Mouse (Mus musculus): ENCODE measurements at regions not wholly inside any gene's neighbourhood (a gene's known extent, or its start where the extent isn't known, plus 50 kb on each side); places are given as distances from the start of the nearest gene placed in this dataset.

GRCm38 (mm10) chr9:61105550-61106280 lies 266.5 kb upstream of the Tle3 start:
- Histone ChIP-seq H3K9ac (ENCODE audit: low read depth, low read length) (no peak overlapping the region), H3K9me3 (ENCODE audit: control insufficient read depth, low read length) (no peaks in the 10 kb centered on the region), H3K36me3 (ENCODE audit: control insufficient read depth, insufficient read depth, low read length) (no peaks in the 10 kb centered on the region), H3K27ac (ENCODE audit: low read depth, low read length) (no peak overlapping the region), H3K4me2 (replicated peaks; ENCODE audit: low read depth, low read length) (no peak overlapping the region), H3K4me3 (ENCODE audit: low read length) (no peak overlapping the region), H3K4me1 (ENCODE audit: control insufficient read depth, insufficient read depth, low read length) (no peaks in the 10 kb centered on the region), H3K27me3 (ENCODE audit: control insufficient read depth, insufficient read depth, low read length) (peaks cover 18% of the 10 kb centered on the region)
- ATAC-seq (ENCODE audit: low FRiP score, low TSS enrichment), result no peak
- WGBS, result 85% methylated on average over 15 of the region's 15 CpGs

DNA sequence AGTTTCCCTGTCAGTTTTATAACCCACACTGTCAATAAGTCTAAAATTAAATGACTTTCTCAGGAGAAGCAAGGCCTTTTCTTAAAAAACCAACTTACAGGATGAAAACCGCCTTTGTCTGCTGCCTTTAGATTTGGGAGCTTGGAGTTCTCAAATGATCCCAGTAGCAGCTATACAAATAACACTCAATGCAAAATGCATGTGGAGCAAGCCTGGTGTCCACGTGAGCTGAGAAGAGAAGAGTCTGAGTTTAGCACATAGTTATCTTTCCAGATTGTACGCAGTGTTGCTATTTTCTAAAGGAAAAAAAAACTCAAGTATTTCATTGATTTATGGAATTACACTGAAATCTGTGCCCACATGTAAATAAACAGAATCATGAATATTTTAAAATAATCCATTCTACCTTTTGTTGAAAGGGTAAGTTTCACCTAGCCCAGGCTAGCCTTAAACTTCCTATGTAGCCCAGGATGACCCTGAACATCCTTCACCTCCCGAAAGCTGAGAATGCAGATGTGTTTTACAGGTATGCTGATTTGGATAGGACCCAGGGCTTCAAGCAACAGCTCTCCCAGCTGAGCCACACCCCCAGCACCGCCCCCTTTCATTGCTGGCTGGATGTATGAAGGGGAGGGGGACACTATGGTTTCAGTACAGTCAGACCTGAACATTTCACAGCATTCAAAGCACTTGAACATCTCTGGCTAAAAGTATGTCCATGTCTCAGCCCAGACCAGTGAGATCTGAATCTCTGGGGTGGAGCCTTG lies 262.5 kb upstream of the Tle3 start:
- Histone ChIP-seq H3K27ac (ENCODE audit: low read depth, low read length) (no peak overlapping the region), H3K36me3 (ENCODE audit: control insufficient read depth, insufficient read depth, low read length) (no peaks in the 10 kb centered on the region), H3K4me1 (ENCODE audit: control insufficient read depth, insufficient read depth, low read length) (peaks cover 5% of the 10 kb centered on the region; the same call in 1 of the 2 replicates), H3K9ac (ENCODE audit: low read depth, low read length) (no peak overlapping the region), H3K4me2 (replicated peaks; ENCODE audit: low read depth, low read length) (no peak overlapping the region), H3K9me3 (ENCODE audit: control insufficient read depth, low read length) (no peaks in the 10 kb centered on the region), H3K4me3 (ENCODE audit: low read length) (no peak overlapping the region), H3K27me3 (ENCODE audit: control insufficient read depth, insufficient read depth, low read length) (peaks cover 19% of the 10 kb centered on the region)
- ATAC-seq (ENCODE audit: low FRiP score, low TSS enrichment), result no peak
- 87% methylated on average over 5 of the region's 5 CpGs for WGBS

DNA sequence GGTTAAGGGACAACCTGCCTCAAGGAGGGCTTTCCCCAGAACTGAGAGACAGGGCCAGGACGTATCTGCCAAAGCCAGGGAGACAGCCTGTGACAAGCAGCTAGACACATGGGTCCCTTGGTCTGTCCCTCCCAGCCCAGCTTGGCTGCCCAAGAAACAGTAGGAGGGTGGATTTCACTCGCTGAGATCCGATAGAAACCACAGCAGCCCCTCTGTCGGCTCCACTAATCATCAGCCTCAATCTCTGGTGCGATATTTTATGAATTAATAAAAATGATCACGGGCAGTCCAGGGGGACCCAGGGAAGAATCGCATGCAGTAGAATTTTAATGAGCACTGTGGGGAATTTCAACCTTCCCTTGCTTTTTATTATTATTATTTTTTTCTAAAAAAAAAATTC lies 261.0 kb upstream of the Tle3 start:
- no peak for ATAC-seq (ENCODE audit: low FRiP score, low TSS enrichment)
- H3K27me3 ChIP-seq (ENCODE audit: control insufficient read depth, insufficient read depth, low read length), result peaks cover 16% of the 10 kb centered on the region

GRCm38 (mm10) chr9:61111733-61112415 lies 260.3 kb upstream of the Tle3 start:
- 42% methylated on average over 19 of the region's 19 CpGs for WGBS
- no peak for ATAC-seq (ENCODE audit: low FRiP score, low TSS enrichment)
- Histone ChIP-seq H3K27me3 (ENCODE audit: control insufficient read depth, insufficient read depth, low read length) (peaks cover 18% of the 10 kb centered on the region), H3K4me2 (replicated peaks; ENCODE audit: low read depth, low read length) (peak overlapping the region; percentile 21; the same call in 1 of the 2 replicates), H3K4me3 (ENCODE audit: low read length) (no peak overlapping the region), H3K4me1 (ENCODE audit: control insufficient read depth, insufficient read depth, low read length) (peaks cover 5% of the 10 kb centered on the region; the same call in 1 of the 2 replicates), H3K9me3 (ENCODE audit: control insufficient read depth, low read length) (no peaks in the 10 kb centered on the region), H3K27ac (ENCODE audit: low read depth, low read length) (no peak overlapping the region), H3K9ac (ENCODE audit: low read depth, low read length) (no peak overlapping the region), H3K36me3 (ENCODE audit: control insufficient read depth, insufficient read depth, low read length) (no peaks in the 10 kb centered on the region)

More for the DNA sequence above, 261.0 kb upstream of the Tle3 start:
- H3K4me1 ChIP-seq (ENCODE audit: control insufficient read depth, insufficient read depth, low read length), result peaks cover 5% of the 10 kb centered on the region; the same call in 1 of the 2 replicates
- no peaks in the 10 kb centered on the region for H3K36me3 ChIP-seq (ENCODE audit: control insufficient read depth, insufficient read depth, low read length)
- no peak overlapping the region for H3K27ac ChIP-seq (ENCODE audit: low read depth, low read length)
- H3K9ac ChIP-seq (ENCODE audit: low read depth, low read length), result no peak overlapping the region
- H3K9me3 ChIP-seq (ENCODE audit: control insufficient read depth, low read length), result no peaks in the 10 kb centered on the region
- WGBS, result 49% methylated on average over 7 of the region's 7 CpGs
- no peak overlapping the region for H3K4me2 ChIP-seq (replicated peaks; ENCODE audit: low read depth, low read length)
- H3K4me3 ChIP-seq (ENCODE audit: low read length), result no peak overlapping the region

DNA sequence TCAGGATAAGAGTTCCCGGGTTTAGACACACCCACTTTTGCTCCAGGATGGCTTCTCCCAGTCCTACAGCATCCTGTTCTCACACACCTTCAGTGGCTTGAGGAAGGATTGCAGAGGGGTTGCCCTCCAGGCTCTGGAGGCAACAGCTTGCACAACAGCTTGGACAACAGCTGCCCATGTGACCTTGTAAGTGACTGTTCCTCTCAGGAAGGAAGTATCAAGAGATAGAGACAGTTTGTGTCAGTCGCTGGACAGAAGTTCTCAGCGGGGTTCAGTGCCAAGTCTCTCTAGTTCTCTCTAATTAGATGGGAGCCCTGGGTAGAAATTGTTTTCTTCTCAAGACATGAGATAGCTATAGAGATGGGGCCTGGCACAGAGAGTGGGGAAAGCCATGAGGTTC lies 252.9 kb upstream of the Tle3 start:
- Histone ChIP-seq H3K27ac (ENCODE audit: low read depth, low read length) (no peak overlapping the region), H3K9ac (ENCODE audit: low read depth, low read length) (no peak overlapping the region), H3K4me3 (ENCODE audit: low read length) (no peak overlapping the region), H3K4me1 (ENCODE audit: control insufficient read depth, insufficient read depth, low read length) (no peaks in the 10 kb centered on the region), H3K9me3 (ENCODE audit: control insufficient read depth, low read length) (no peaks in the 10 kb centered on the region), H3K36me3 (ENCODE audit: control insufficient read depth, insufficient read depth, low read length) (no peaks in the 10 kb centered on the region), H3K4me2 (replicated peaks; ENCODE audit: low read depth, low read length) (no peak overlapping the region), H3K27me3 (ENCODE audit: control insufficient read depth, insufficient read depth, low read length) (peaks cover 10% of the 10 kb centered on the region)
- no peak for ATAC-seq (ENCODE audit: low FRiP score, low TSS enrichment)
- WGBS, result 83% methylated on average over 3 of the region's 3 CpGs

- WGBS, result 91% methylated on average over 3 of the region's 3 CpGs
Measured at GRCm38 (mm10) chr9:61120531-61120930, 251.6 kb upstream of the Tle3 start.

DNA sequence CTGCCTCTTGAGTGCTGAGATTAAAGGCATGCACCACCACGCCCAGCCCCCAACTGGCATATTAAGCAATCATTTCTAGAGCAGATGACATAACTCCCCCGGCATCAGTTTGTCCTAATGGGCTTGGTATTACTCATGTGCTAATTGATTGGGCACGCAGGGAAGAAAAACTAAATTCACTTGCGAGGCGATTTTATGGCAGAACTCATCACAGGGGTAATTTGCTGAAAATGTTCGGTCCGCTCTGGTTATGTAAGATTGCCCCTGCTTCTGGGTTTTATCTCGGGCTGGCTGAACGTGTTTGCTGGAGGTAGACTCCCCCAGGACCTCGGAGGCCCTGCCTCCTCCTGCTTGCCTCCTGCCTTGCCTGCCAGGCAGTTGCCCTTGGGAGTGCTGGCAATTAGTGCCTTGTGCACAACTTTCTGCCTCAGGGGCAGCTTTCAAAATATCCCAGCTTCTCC lies 251.2 kb upstream of the Tle3 start:
- Histone ChIP-seq H3K27me3 (ENCODE audit: control insufficient read depth, insufficient read depth, low read length) (peaks cover 10% of the 10 kb centered on the region), H3K4me2 (replicated peaks; ENCODE audit: low read depth, low read length) (no peak overlapping the region), H3K27ac (ENCODE audit: low read depth, low read length) (no peak overlapping the region), H3K36me3 (ENCODE audit: control insufficient read depth, insufficient read depth, low read length) (no peaks in the 10 kb centered on the region), H3K9me3 (ENCODE audit: control insufficient read depth, low read length) (no peaks in the 10 kb centered on the region), H3K4me1 (ENCODE audit: control insufficient read depth, insufficient read depth, low read length) (no peaks in the 10 kb centered on the region), H3K4me3 (ENCODE audit: low read length) (no peak overlapping the region), H3K9ac (ENCODE audit: low read depth, low read length) (no peak overlapping the region)
- ATAC-seq (ENCODE audit: low FRiP score, low TSS enrichment), result no peak
- 58% methylated on average over 10 of the region's 10 CpGs for WGBS

More at GRCm38 (mm10) chr9:61120531-61120930, 251.6 kb upstream of the Tle3 start:
- H3K4me3 ChIP-seq (ENCODE audit: low read length), result no peak overlapping the region
- no peaks in the 10 kb centered on the region for H3K9me3 ChIP-seq (ENCODE audit: control insufficient read depth, low read length)
- H3K27ac ChIP-seq (ENCODE audit: low read depth, low read length), result no peak overlapping the region
- no peak for ATAC-seq (ENCODE audit: low FRiP score, low TSS enrichment)
- no peaks in the 10 kb centered on the region for H3K4me1 ChIP-seq (ENCODE audit: control insufficient read depth, insufficient read depth, low read length)
- H3K27me3 ChIP-seq (ENCODE audit: control insufficient read depth, insufficient read depth, low read length), result peaks cover 10% of the 10 kb centered on the region
- H3K9ac ChIP-seq (ENCODE audit: low read depth, low read length), result no peak overlapping the region
- no peak overlapping the region for H3K4me2 ChIP-seq (replicated peaks; ENCODE audit: low read depth, low read length)
- no peaks in the 10 kb centered on the region for H3K36me3 ChIP-seq (ENCODE audit: control insufficient read depth, insufficient read depth, low read length)

DNA sequence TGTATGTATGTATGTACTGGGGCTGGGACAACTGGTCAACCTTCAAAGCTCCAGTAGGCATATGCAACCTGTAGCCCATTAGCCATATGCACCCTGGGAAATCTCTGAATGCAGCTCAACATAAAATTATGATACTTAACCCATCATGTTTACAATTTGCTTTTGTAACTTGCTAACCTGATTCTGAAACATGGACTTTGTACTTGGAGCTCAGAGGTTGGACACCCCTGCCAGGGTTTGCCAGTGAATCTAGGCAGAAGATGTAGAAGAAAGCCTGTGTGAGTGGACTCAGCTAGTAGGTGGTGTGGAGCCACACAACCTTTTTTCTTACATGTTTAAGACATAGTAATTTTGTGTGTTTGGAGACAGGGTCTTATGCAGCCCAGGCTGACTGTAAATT lies 248.7 kb upstream of the Tle3 start:
- Histone ChIP-seq H3K27ac (ENCODE audit: low read depth, low read length) (no peak overlapping the region), H3K36me3 (ENCODE audit: control insufficient read depth, insufficient read depth, low read length) (no peaks in the 10 kb centered on the region), H3K4me3 (ENCODE audit: low read length) (no peak overlapping the region), H3K9ac (ENCODE audit: low read depth, low read length) (no peak overlapping the region), H3K4me1 (ENCODE audit: control insufficient read depth, insufficient read depth, low read length) (no peaks in the 10 kb centered on the region), H3K4me2 (replicated peaks; ENCODE audit: low read depth, low read length) (no peak overlapping the region), H3K9me3 (ENCODE audit: control insufficient read depth, low read length) (no peaks in the 10 kb centered on the region), H3K27me3 (ENCODE audit: control insufficient read depth, insufficient read depth, low read length) (peaks cover 4% of the 10 kb centered on the region)
- no peak for ATAC-seq (ENCODE audit: low FRiP score, low TSS enrichment)

Data from kidney, embryonic 14.5 days (tissue).